Mouse (Mus musculus): ENCODE results near the gene Gp9. TPM values are rescaled to one million over a fixed set of nuclear protein-coding genes. Genes with fewer than 3 reads are reported as not detected.
A peak's percentile ranks its signal among the peaks of the same experiment; 100 is the strongest.

Gp9 gene
- total RNA-seq, 2 experiments from 2014 or later = 0.54 to 1.4 TPM

- no peak overlapping the region for H3K4me3 ChIP-seq
- no peak for DNase-seq (ENCODE audit: extremely low spot score in 1 of 2, low spot score in 2 of 2)
- no peak overlapping the region for H3K27ac ChIP-seq
- intact Hi-C loops (cut with DNase I) = no loop called here
- TF ChIP-seq CTCF (IDR thresholded peaks at IDR 0.05) = no peak
Observed at GRCm38 (mm10) chr6:87790779-87791480, 13.1 kb downstream of the Gp9 start.

GRCm38 (mm10) chr6:87791826-87792225 is 14.0 kb downstream of the Gp9 start:
- TF ChIP-seq CTCF (IDR thresholded peaks at IDR 0.05) = no peak
- DNase-seq (ENCODE audit: extremely low spot score in 1 of 2, low spot score in 2 of 2) = no peak
- H3K27ac ChIP-seq = no peak overlapping the region
- H3K4me3 ChIP-seq = no peak overlapping the region
- intact Hi-C loops (cut with DNase I) = no loop called here

- intact Hi-C loops (cut with DNase I) = no loop called here
- no peak for TF ChIP-seq CTCF (IDR thresholded peaks at IDR 0.05)
- H3K27ac ChIP-seq = no peak overlapping the region
- no peak for DNase-seq (ENCODE audit: extremely low spot score in 1 of 2, low spot score in 2 of 2)
- H3K4me3 ChIP-seq = no peak overlapping the region
Observed at GRCm38 (mm10) chr6:87793821-87794510, 16.1 kb downstream of the Gp9 start.

- intact Hi-C loops (cut with DNase I) = no loop called here
- Histone ChIP-seq H3K4me3 (no peak overlapping the region), H3K27ac (no peak overlapping the region)
- no peak for TF ChIP-seq CTCF (IDR thresholded peaks at IDR 0.05)
- no peak for DNase-seq (ENCODE audit: extremely low spot score in 1 of 2, low spot score in 2 of 2)
Observed at GRCm38 (mm10) chr6:87795385-87796150, 17.7 kb downstream of the Gp9 start.

GRCm38 (mm10) chr6:87796251-87796880 is 18.5 kb downstream of the Gp9 start:
- no peak overlapping the region for H3K27ac ChIP-seq
- intact Hi-C loops (cut with DNase I) = no loop called here
- H3K4me3 ChIP-seq = no peak overlapping the region
- no peak for TF ChIP-seq CTCF (IDR thresholded peaks at IDR 0.05)
- DNase-seq (ENCODE audit: extremely low spot score in 1 of 2, low spot score in 2 of 2) = no peak

GRCm38 (mm10) chr6:87797321-87797720 is 19.4 kb downstream of the Gp9 start:
- Histone ChIP-seq H3K4me3 (no peak overlapping the region), H3K27ac (no peak overlapping the region)
- intact Hi-C loops (cut with DNase I) = no loop called here
- no peak for TF ChIP-seq CTCF (IDR thresholded peaks at IDR 0.05)
- no peak for DNase-seq (ENCODE audit: extremely low spot score in 1 of 2, low spot score in 2 of 2)

GRCm38 (mm10) chr6:87799576-87799975 is 21.7 kb downstream of the Gp9 start:
- no peak for TF ChIP-seq CTCF (IDR thresholded peaks at IDR 0.05)
- DNase-seq (ENCODE audit: extremely low spot score in 1 of 2, low spot score in 2 of 2) = no peak
- Histone ChIP-seq H3K4me3 (no peak overlapping the region), H3K27ac (no peak overlapping the region)
- intact Hi-C loops (cut with DNase I) = no loop called here

- no peak overlapping the region for H3K4me3 ChIP-seq
- intact Hi-C loops (cut with DNase I) = no loop called here
- TF ChIP-seq CTCF (IDR thresholded peaks at IDR 0.05) = no peak
- DNase-seq (ENCODE audit: extremely low spot score in 1 of 2, low spot score in 2 of 2) = no peak
- H3K27ac ChIP-seq = no peak overlapping the region
Observed at GRCm38 (mm10) chr6:87802462-87802861, 24.6 kb downstream of the Gp9 start.

- intact Hi-C loops (cut with DNase I) = no loop called here
- no peak overlapping the region for H3K27ac ChIP-seq
- DNase-seq (ENCODE audit: extremely low spot score in 1 of 2, low spot score in 2 of 2) = no peak
- TF ChIP-seq CTCF (IDR thresholded peaks at IDR 0.05) = no peak
- H3K4me3 ChIP-seq = no peak overlapping the region
Observed at GRCm38 (mm10) chr6:87804036-87804435, 26.2 kb downstream of the Gp9 start.

GRCm38 (mm10) chr6:87804886-87805285 is 27.0 kb downstream of the Gp9 start:
- intact Hi-C loops (cut with DNase I) = no loop called here
- Histone ChIP-seq H3K4me3 (no peak overlapping the region), H3K27ac (no peak overlapping the region)
- DNase-seq (ENCODE audit: extremely low spot score in 1 of 2, low spot score in 2 of 2) = no peak
- no peak for TF ChIP-seq CTCF (IDR thresholded peaks at IDR 0.05)

- no peak for TF ChIP-seq CTCF (IDR thresholded peaks at IDR 0.05)
- intact Hi-C loops (cut with DNase I) = no loop called here
Observed at GRCm38 (mm10) chr6:87805448-87805847, 27.6 kb downstream of the Gp9 start.

GRCm38 (mm10) chr6:87806028-87806427 is 28.2 kb downstream of the Gp9 start:
- no peak overlapping the region for H3K27ac ChIP-seq
- intact Hi-C loops (cut with DNase I) = no loop called here
- peak; percentile 6 for TF ChIP-seq CTCF (IDR thresholded peaks at IDR 0.05)
- no peak overlapping the region for H3K4me3 ChIP-seq
- DNase-seq (ENCODE audit: extremely low spot score in 1 of 2, low spot score in 2 of 2) = no peak

More at GRCm38 (mm10) chr6:87805448-87805847, 27.6 kb downstream of the Gp9 start:
- no peak overlapping the region for H3K27ac ChIP-seq
- no peak for DNase-seq (ENCODE audit: extremely low spot score in 1 of 2, low spot score in 2 of 2)
- H3K4me3 ChIP-seq = no peak overlapping the region

Data from left cerebral cortex, adult 2 months (tissue).